Mouse (Mus musculus): ENCODE results near the gene Ttc41. TPM values are rescaled to one million over a fixed set of nuclear protein-coding genes. Genes with fewer than 3 reads are reported as not detected.

Gene Ttc41
- total RNA-seq, 1 experiment from 2014 or later = 2.4 TPM

- DNase-seq = peak; percentile 70
Observed at GRCm38 (mm10) chr10:86825871-86826522, 120.4 kb downstream of the Ttc41 start.

Small RNAs within 50 kb of the gene (microRNA-seq; reads per million reads assigned to microRNA genes)
- gene Gm25745 = 2.7 to 4.3 reads per million in 2 experiments

Other genes starting within 250 kb of the Ttc41 start
- 2.3 and 3.6 TPM in 2 replicates for gene Syn3, start 206.9 kb upstream of the Ttc41 start, total RNA-seq (2021)
- gene Hsp90b1, start 302 bp upstream of the Ttc41 start, total RNA-seq (2021) = 621 TPM in 2 replicates
- gene Gm49358, start 58.2 kb downstream of the Ttc41 start, total RNA-seq (2021) = 8.3 and 9.8 TPM in 2 replicates
- 23.2 and 25.1 TPM in 2 replicates for gene Nt5dc3, start 73.2 kb downstream of the Ttc41 start, total RNA-seq (2021)

Measured in adrenal gland, postnatal 14 days (tissue).